Mouse (Mus musculus) adipose tissue, adult 10 weeks (tissue): ENCODE results near the gene Lcp1. TPM values are rescaled to one million over a fixed set of nuclear protein-coding genes. Genes with fewer than 3 reads are reported as not detected.

Experiments used
- polyA plus RNA-seq: library from polyadenylated mRNA; stranded (reverse); fragments of 350-450 nt; fragmentation: Illumina TruSeq; extraction: RNeasy Lipid Tissue Mini Kit (QIAGEN cat#74804); gene quantifications from one replicate; pipeline ENCODE4 v1.2.3, GENCODE M21; 2014; ENCODE audit warnings: low read depth, low replicate concordance

Gene Lcp1
- polyA plus RNA-seq, result 211 TPM

GRCm38 (mm10) chr14:75130501-75131318 is at the start of gene Lcp1, which contains the start of gene Lrrc63:
Gene Lcp1 (plus strand): TSS chr14:75131101.
Gene Lrrc63 (minus strand): TSS chr14:75130881.

DNA sequence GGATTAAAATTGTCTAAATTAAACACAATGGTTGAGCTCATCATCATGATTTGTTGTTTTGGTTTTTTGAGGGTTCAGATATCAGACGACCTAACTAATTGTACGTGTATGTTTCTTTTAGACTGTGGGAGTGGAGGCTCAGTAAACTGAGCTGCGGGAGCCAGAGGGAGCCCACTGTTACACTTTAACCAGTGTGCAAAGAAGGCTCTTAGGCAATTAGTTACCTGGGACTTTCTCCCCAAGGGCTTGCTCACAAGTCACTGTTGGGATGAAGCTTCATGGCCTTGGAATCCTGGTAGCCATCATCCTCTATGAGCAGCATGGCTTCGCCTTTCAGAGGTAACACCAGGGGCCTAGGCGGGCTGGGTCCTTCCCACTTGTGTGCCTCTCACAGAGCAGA is 111.2 kb downstream of the Lcp1 start, which contains the start of gene Cpb2:
Cpb2 (plus strand) TSS at position 201 of the 400 bp plus-strand sequence.

Other genes starting within 250 kb of the Lcp1 start
- 6.4 TPM for gene Lrch1, start 183.2 kb upstream of the Lcp1 start, polyA plus RNA-seq
- 1.1 TPM for gene Rubcnl, start 115.1 kb upstream of the Lcp1 start, polyA plus RNA-seq
- gene Lrrc63, start 220 bp upstream of the Lcp1 start, polyA plus RNA-seq, result 2.7 TPM
- not detected for gene Cpb2, start 111.2 kb downstream of the Lcp1 start, polyA plus RNA-seq
- gene Zc3h13, start 153.3 kb downstream of the Lcp1 start, polyA plus RNA-seq, result 19.0 TPM